In the genomic region with DNA sequence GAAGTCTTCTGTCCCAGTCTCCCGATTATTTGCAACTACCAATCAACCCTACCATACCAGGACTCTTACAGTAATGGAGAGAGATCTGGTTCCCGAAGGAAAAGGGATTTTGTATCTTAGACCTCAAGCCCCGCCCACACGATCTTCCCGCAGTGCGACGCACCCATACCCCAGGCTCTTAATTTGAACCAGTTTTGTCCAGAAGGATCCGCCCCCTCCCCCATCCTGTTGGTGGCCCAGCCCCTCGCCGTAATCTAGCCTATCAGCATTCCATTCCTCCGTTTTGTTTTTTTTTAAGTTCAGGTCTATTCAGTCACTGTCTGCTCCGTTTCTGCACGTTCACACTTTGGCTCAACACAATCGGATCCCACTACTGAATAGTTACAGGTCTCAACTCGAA, we compare ENCODE assay signal across 7 mouse cellular contexts. TPM values are rescaled to one million over a fixed set of nuclear protein-coding genes. Genes with fewer than 3 reads are reported as not detected.
DNase-seq lines count a peak whose midpoint lies in the region; ATAC-seq lines count a peak whose summit lies in the region.

No protein-coding gene starts in this region.

- under 1% methylated on average over 15 of the region's 15 CpGs for WGBS in heart, embryonic 15.5 days

- H3K4me3 ChIP-seq in heart, embryonic 15.5 days = peak overlapping the region; percentile 86

- H3K36me3 ChIP-seq in heart, embryonic 15.5 days = peaks cover 34% of the 10 kb centered on the region

- H3K4me1 ChIP-seq in heart, embryonic 15.5 days (replicated peaks) = peaks cover 42% of the 10 kb centered on the region

- DNase-seq in Muller cell, postnatal 12 days (ENCODE audit: inconsistent ontology term) = peak; percentile 98
- peak; percentile 84 for DNase-seq in embryo, embryonic 11.5 days (ENCODE audit: low read depth, low spot score)
- peak; percentile 80 to 85 for DNase-seq in kidney, postnatal 25 days
- DNase-seq in lung, postnatal 14 days = peak; percentile 72
- peak; percentile 91 to 93 for DNase-seq in right cerebral cortex, postnatal 10 days (ENCODE audit: low spot score in 2 of 2)

- no peaks in the 10 kb centered on the region for H3K27me3 ChIP-seq in heart, embryonic 15.5 days

- peak overlapping the region; percentile 87 for H3K27ac ChIP-seq in heart, embryonic 15.5 days

- ATAC-seq in CD4-positive, CD25-positive, alpha-beta regulatory T cell, adult 4 months = peak; percentile 9
- peak; percentile 40; the same call in 1 of the 2 replicates for ATAC-seq in heart, embryonic 15.5 days (replicated peaks; ENCODE audit: insufficient number of reproducible peaks, insufficient read depth, low FRiP score, low read depth)

- peak overlapping the region; percentile 91 for H3K9ac ChIP-seq in heart, embryonic 15.5 days

- H3K9me3 ChIP-seq in heart, embryonic 15.5 days (replicated peaks) = no peaks in the 10 kb centered on the region

- H3K4me2 ChIP-seq in heart, embryonic 15.5 days = peak overlapping the region; percentile 69

RNA-seq across cellular contexts. Expression of a gene that starts 0.9 kb away (rescaled TPM):
- polyA plus RNA-seq in CD4-positive, CD25-positive, alpha-beta regulatory T cell, adult 4 months (2017; shearing (Covaris generic)) = 100 to 1,000 TPM; 189 to 193 TPM
- 85.3 and 96.9 TPM in 2 replicates for polyA plus RNA-seq in heart, embryonic 15.5 days (2015; fragmentation: Nextera tagmentation; extraction: Ambion mirVana)

RNA-seq across cellular contexts. Expression of a gene that starts 0.9 kb away (rescaled TPM):
- 10 to 100 TPM; 23.5 to 40.7 TPM for polyA plus RNA-seq in CD4-positive, CD25-positive, alpha-beta regulatory T cell, adult 4 months (2017; shearing (Covaris generic))
- 43.0 and 57.7 TPM in 2 replicates for polyA plus RNA-seq in heart, embryonic 15.5 days (2015; fragmentation: Nextera tagmentation; extraction: Ambion mirVana)

RNA-seq across cellular contexts. Expression of a gene that starts 17.3 kb away (rescaled TPM):
- polyA plus RNA-seq in CD4-positive, CD25-positive, alpha-beta regulatory T cell, adult 4 months (2017; shearing (Covaris generic)) = 1 to 10 TPM; 1.6 to 3.0 TPM
- polyA plus RNA-seq in heart, embryonic 15.5 days (2015; fragmentation: Nextera tagmentation; extraction: Ambion mirVana) = 7.0 and 8.2 TPM in 2 replicates

RNA-seq across cellular contexts. Expression of a gene that starts 20.5 kb away (rescaled TPM):
- polyA plus RNA-seq in CD4-positive, CD25-positive, alpha-beta regulatory T cell, adult 4 months (2017; shearing (Covaris generic)) = not detected
- 1.2 and 1.3 TPM in 2 replicates for polyA plus RNA-seq in heart, embryonic 15.5 days (2015; fragmentation: Nextera tagmentation; extraction: Ambion mirVana)

RNA-seq across cellular contexts. Expression of a gene that starts 22.2 kb away (rescaled TPM):
- polyA plus RNA-seq in CD4-positive, CD25-positive, alpha-beta regulatory T cell, adult 4 months (2017; shearing (Covaris generic)) = not detected
- polyA plus RNA-seq in heart, embryonic 15.5 days (2015; fragmentation: Nextera tagmentation; extraction: Ambion mirVana) = 0.28 TPM in 1 of 2 replicates, not detected in the other

Comparison
In these comparisons a context has a peak if more than half of its experiments do, and no peak if none do; other contexts are left out.
1. Peak in every context shown above with its lines: DNase-seq, ATAC-seq, H3K4me3 ChIP-seq and H3K27ac ChIP-seq.